Mouse (Mus musculus) midbrain, postnatal 0 days (tissue): Measurements from ENCODE around the gene Nptxr. TPM values are rescaled to one million over a fixed set of nuclear protein-coding genes. Genes with fewer than 3 reads are reported as not detected.
A peak's percentile ranks its signal among the peaks of the same experiment; 100 is the strongest.

Source experiments
- ATAC-seq: fragments of 200-750 bp; cut with Nextera tagmentation; 2 replicates; pipeline ENCODE4 v1.8.0; 2017; ENCODE audit warnings: moderate number of reproducible peaks, mild to moderate bottlenecking, moderate TSS enrichment, moderate library complexity; ENCODE audit not compliant: low FRiP score
- DNase-seq: peaks from one replicate; pipeline ENCODE4 v3.0.0-alpha.2; 2015; ENCODE audit warnings: low spot score
- H3K27ac ChIP-seq: fragments of 300-500 bp; sonication (generic); 2 replicates; pipeline ENCODE4 v1.5.1; 2014; ENCODE audit warnings: low read depth, mild to moderate bottlenecking, low read length, mixed read lengths
- H3K27me3 ChIP-seq: fragments of 300-500 bp; sonication (generic); 2 replicates; pipeline ENCODE4 v1.6.1; 2014; ENCODE audit warnings: low read length, control low read depth, mixed read lengths; ENCODE audit not compliant: insufficient read depth
- H3K36me3 ChIP-seq: fragments of 300-500 bp; sonication (generic); 2 replicates; pipeline ENCODE4 v1.6.1; 2014; ENCODE audit warnings: low read length, control low read depth, mixed read lengths; ENCODE audit not compliant: insufficient read depth
- H3K4me1 ChIP-seq: fragments of 300-500 bp; sonication (generic); 2 replicates; pipeline ENCODE4 v1.6.1; 2014; ENCODE audit warnings: mild to moderate bottlenecking, control low read depth, antibody characterized with exemption, low read length, mixed read lengths; ENCODE audit not compliant: insufficient read depth
- H3K4me2 ChIP-seq: fragments of 300-500 bp; sonication (generic); 2 replicates; pipeline ENCODE4 v1.6.1; 2014; ENCODE audit warnings: low read depth, mild to moderate bottlenecking, low read length, mixed read lengths; ENCODE audit not compliant: poor library complexity, severe bottlenecking
- H3K4me3 ChIP-seq: fragments of 300-500 bp; sonication (generic); 2 replicates; pipeline ENCODE4 v1.5.1; 2014; ENCODE audit warnings: low read depth, mild to moderate bottlenecking, low read length, moderate library complexity
- H3K9ac ChIP-seq: fragments of 300-500 bp; sonication (generic); replicated peaks from 2 replicates; pipeline ENCODE4 v1.6.1; 2014; ENCODE audit warnings: mild to moderate bottlenecking, low read length, moderate library complexity, mixed read lengths; ENCODE audit not compliant: poor library complexity, severe bottlenecking
- H3K9me3 ChIP-seq: fragments of 300-500 bp; sonication (generic); 2 replicates; pipeline ENCODE4 v1.6.1; 2016; ENCODE audit warnings: low read length, control low read depth
- CTCF ChIP-seq: IDR thresholded peaks from 2 replicates; pipeline ENCODE4 v1.5.1; 2016; ENCODE audit warnings: antibody characterized with exemption, mild to moderate bottlenecking
- WGBS: fragments of 180-500 bp; shearing (Covaris S2); extraction: QIAGEN DNeasy Blood & Tissue Kit; methylation state at CpG from one replicate; pipeline ENCODE4 v1.1.7; 2014; 5-methylcytosine and 5-hydroxymethylcytosine counted together
- polyA plus RNA-seq: library from polyadenylated mRNA; unstranded; fragments of >200 nt; fragmentation: Nextera tagmentation; extraction: Ambion mirVana; gene quantifications from 2 replicates; pipeline ENCODE4 v1.2.1, GENCODE M21; 2015
- total RNA-seq: library from RNA; depleted of rRNA; stranded (reverse); fragments of >200 nt; gene quantifications from 2 replicates; pipeline ENCODE4 v1.2.3, GENCODE M21; 2014

Gene Nptxr
- total and polyA plus RNA-seq, 2 experiments from 2014 or later = 97.8 to 288 TPM

DNA sequence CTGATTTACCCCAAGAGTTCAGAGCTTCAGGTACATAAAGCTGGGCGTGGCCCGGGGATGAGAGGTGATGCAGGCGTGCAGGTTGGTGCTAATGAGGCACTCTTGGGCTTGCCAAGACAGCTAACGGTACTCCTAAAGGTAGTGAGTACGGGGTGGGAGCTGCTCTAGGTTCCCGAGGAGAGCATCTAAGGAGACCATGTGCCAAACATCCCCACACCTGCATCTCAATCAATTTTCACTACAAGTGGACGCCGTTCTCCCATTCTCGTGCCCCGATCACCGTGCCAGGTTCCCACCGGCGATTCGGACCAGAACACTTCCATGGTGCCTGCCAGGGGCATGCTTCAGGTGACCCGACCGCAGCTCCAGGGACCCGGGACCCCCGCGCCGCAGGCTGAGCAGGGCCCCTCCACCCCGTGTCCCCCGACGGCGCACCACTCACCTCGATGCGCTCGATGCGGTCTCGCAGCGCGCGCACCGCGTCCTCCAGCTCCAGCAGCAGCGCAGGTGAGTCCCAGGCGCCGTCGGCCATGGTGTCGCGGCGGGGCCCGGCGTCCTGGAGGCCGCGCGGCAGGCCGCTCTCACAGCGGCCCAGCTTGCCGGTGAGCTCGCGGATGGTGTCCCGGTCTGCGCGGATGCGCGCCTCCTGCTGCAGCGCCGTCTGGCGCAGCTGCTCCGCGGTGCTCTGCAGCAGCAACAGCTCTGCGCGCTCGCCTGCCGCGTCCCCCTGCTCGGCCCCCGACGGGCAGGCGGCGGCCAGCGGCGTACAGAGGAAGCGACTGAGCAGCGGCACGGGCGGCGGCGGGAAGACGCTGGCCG is 824 bp downstream of the Nptxr start:
- DNase-seq = no peak
- H3K27ac ChIP-seq = peak overlapping the region; percentile 74
- peak overlapping the region; percentile 91 for H3K9ac ChIP-seq
- 0 out of 2 replicates have a peak, but pooled peaks cover 2% of the 10 kb centered on the region for H3K36me3 ChIP-seq
- H3K4me2 ChIP-seq = peak overlapping the region; percentile 65
- TF ChIP-seq CTCF = peak; percentile 8; the same call in 1 of the 2 replicates
- 5% methylated on average over 49 of the region's 81 CpGs for WGBS
- H3K9me3 ChIP-seq = no peaks in the 10 kb centered on the region
- ATAC-seq = peak; percentile 68
- peaks cover 8% of the 10 kb centered on the region for H3K27me3 ChIP-seq
- H3K4me1 ChIP-seq = peaks cover 4% of the 10 kb centered on the region; the same call in 1 of the 2 replicates
- peak overlapping the region; percentile 74 for H3K4me3 ChIP-seq

DNA sequence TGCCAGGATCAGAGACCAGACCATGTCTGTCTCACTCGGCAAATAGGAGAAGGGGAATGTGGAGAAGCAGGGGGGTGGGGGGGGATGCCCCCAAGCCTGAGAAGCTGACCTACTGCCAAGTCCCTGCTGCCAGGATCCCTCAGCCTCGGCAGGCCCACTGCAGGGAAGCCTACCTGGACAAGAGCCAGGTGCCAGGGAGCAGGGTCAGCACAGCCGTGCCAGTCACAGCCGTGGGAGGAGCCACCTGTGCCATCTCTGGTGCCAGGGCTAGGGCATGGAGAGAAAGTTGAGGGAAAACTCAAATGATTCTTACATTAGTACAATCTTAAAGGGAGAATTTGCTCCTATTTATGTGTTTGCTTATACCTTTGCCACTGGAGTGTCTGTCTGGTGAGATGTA is 2.3 kb downstream of the Nptxr start:
- TF ChIP-seq CTCF = no peak
- peaks cover 3% of the 10 kb centered on the region; the same call in 1 of the 2 replicates for H3K27me3 ChIP-seq
- H3K4me3 ChIP-seq = no peak overlapping the region
- ATAC-seq (no peak), DNase-seq (peak; percentile 35)
- H3K4me2 ChIP-seq = peak overlapping the region; percentile 65
- no peaks in the 10 kb centered on the region for H3K9me3 ChIP-seq
- peaks cover 4% of the 10 kb centered on the region; the same call in 1 of the 2 replicates for H3K4me1 ChIP-seq
- 0 out of 2 replicates have a peak, but pooled peaks cover 2% of the 10 kb centered on the region for H3K36me3 ChIP-seq
- no peak overlapping the region for H3K27ac ChIP-seq
- no peak overlapping the region for H3K9ac ChIP-seq
- WGBS = 55% methylated on average over 4 of the region's 4 CpGs

DNA sequence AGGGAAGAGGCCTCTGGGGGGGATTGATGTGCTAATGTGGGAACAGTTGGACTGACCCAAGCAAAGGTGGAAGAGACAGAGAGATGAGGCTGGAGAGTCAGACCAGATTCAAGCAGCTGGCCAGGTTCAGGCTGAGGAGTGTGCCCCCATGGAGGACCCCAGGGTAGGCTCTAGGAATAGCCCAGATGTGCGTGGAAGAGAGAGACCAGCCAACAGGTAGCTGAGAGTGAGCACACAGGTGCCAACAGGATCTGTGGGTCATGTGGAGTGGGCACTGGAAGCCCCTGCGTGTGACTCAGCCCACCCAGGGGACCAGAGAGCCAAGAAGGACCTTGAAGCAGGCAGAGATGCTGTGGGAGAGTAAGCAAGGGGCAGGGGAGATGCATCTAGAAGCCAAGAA is 2.9 kb downstream of the Nptxr start:
- no peak overlapping the region for H3K4me3 ChIP-seq
- H3K4me2 ChIP-seq = no peak overlapping the region
- 0 out of 2 replicates have a peak, but pooled peaks cover 2% of the 10 kb centered on the region for H3K36me3 ChIP-seq
- H3K27ac ChIP-seq = no peak overlapping the region
- no peak for ATAC-seq
- peaks cover 4% of the 10 kb centered on the region; the same call in 1 of the 2 replicates for H3K4me1 ChIP-seq
- no peak for TF ChIP-seq CTCF
- no peaks in the 10 kb centered on the region for H3K9me3 ChIP-seq
- WGBS = 69% methylated on average over 2 of the region's 2 CpGs
- H3K9ac ChIP-seq = no peak overlapping the region
- DNase-seq = no peak
- H3K27me3 ChIP-seq = no peaks in the 10 kb centered on the region

DNA sequence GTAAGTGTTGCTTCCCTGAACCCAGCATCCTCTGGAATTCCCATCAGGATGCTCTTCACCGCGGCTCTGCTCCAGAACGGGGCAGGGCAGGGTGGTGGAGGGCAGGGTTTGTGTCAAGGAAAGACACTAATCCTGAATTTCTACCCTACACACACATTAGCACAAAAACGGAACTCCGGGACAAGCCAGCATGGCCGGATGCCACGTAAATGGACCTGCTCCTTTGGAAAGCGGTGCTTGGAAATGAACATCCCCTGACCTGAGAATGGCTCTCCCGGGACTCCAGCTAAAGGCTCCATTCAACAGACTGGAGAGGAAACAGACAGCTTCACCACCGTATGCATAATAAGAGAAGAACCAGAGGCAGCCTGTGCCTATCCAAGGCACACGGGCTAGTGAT is 3.9 kb downstream of the Nptxr start:
- no peak overlapping the region for H3K9ac ChIP-seq
- ATAC-seq (no peak), DNase-seq (no peak)
- H3K9me3 ChIP-seq = no peaks in the 10 kb centered on the region
- 0 out of 2 replicates have a peak, but pooled peaks cover 2% of the 10 kb centered on the region for H3K36me3 ChIP-seq
- H3K4me2 ChIP-seq = no peak overlapping the region
- no peaks in the 10 kb centered on the region for H3K27me3 ChIP-seq
- H3K4me3 ChIP-seq = no peak overlapping the region
- H3K4me1 ChIP-seq = peaks cover 8% of the 10 kb centered on the region; the same call in 1 of the 2 replicates
- H3K27ac ChIP-seq = no peak overlapping the region
- 59% methylated on average over 11 of the region's 11 CpGs for WGBS
- no peak for TF ChIP-seq CTCF

DNA sequence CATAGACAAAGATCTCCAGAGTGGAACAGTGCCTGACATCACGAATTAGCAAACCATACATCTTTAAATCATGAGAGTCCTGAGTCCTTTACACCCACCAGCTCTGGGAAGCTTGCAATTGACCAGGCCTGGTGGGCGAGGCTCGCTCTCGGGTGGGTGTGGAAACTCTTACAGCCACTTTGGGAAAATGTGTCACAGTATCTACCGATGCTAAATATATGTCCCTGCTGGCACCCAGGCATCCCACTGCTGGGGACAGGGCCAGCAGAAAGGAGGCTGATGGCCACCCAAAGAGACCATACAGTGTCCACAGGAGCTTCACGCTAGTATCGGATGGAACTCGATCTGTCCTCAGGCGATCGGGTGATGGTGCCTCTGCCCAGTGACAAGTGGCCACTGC is 6.0 kb downstream of the Nptxr start:
- no peak overlapping the region for H3K27ac ChIP-seq
- H3K4me2 ChIP-seq = no peak overlapping the region
- H3K9me3 ChIP-seq = no peaks in the 10 kb centered on the region
- peaks cover 8% of the 10 kb centered on the region; the same call in 1 of the 2 replicates for H3K4me1 ChIP-seq
- no peak overlapping the region for H3K4me3 ChIP-seq
- 85% methylated on average over 10 of the region's 10 CpGs for WGBS
- ATAC-seq (no peak), DNase-seq (no peak)
- H3K9ac ChIP-seq = no peak overlapping the region
- TF ChIP-seq CTCF = no peak
- H3K36me3 ChIP-seq = peaks cover 10% of the 10 kb centered on the region; the same call in 1 of the 2 replicates
- no peaks in the 10 kb centered on the region for H3K27me3 ChIP-seq

DNA sequence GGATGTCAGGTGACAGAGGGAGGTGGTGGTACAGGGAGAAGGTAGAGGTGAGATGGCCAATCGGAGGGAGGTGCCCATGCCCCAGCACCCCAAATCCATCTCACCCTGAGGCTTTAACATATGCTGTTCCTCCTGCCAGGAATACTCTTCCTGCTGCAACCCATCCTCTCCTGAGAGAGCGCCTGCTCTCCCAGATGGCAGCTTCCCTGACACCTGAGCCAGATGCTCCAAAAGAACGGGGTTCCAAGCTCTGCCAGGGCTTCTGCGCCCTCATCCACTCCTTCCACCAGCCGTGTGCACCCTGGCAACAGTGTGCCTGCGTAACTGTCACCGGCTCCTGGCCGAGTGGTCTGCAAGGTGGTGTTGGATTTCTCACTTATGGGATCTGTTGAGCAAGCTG is 6.9 kb downstream of the Nptxr start:
- Histone ChIP-seq H3K27ac (no peak overlapping the region), H3K9ac (no peak overlapping the region), H3K4me3 (no peak overlapping the region), H3K4me1 (peaks cover 8% of the 10 kb centered on the region; the same call in 1 of the 2 replicates), H3K36me3 (peaks cover 14% of the 10 kb centered on the region), H3K4me2 (no peak overlapping the region), H3K9me3 (no peaks in the 10 kb centered on the region), H3K27me3 (no peaks in the 10 kb centered on the region)
- 88% methylated on average over 8 of the region's 8 CpGs for WGBS
- ATAC-seq (no peak), DNase-seq (no peak)
- no peak for TF ChIP-seq CTCF
